Mouse (Mus musculus) right cerebral cortex, postnatal 25 days (tissue): ENCODE results near the gene Olfr1463.

ENCODE experiments used
- DNase-seq: peaks from one replicate; pipeline ENCODE4 v3.0.0; 2022

Gene Olfr1463

GRCm38 (mm10) chr19:13231028-13231427 is at the start of gene Olfr1463:
Gene Olfr1463, plus strand, starts transcription at chr19:13231328.
- DNase-seq, result no peak

- no peak for DNase-seq
Measured at GRCm38 (mm10) chr19:13185434-13185833, 45.7 kb upstream of the Olfr1463 start, which contains the start of gene Olfr1462. Gene Olfr1462, plus strand, starts transcription at chr19:13185734.

DNA sequence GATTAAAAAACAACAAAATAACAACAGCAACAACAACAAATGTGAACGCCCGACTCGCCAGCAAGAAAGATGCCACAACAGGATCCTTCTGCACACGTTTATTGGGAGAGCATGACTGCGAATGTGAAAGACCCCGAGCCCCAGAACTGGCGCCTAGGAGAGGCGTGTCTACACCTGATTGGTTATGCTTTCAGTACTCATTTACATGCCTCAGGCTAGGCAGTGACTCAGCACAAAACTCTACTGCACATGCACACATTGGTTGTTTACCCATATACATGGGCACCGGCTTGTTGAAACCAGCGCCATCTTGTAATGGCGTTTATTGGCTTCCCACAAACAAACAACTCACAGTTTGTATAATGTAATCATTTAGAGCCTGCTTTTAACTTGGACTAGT is 9.5 kb upstream of the Olfr1463 start:
- DNase-seq, result no peak
